Mouse (Mus musculus) liver, embryonic 14.5 days (tissue): ENCODE measurements around the gene Kcnc3. TPM values are rescaled to one million over a fixed set of nuclear protein-coding genes. Genes with fewer than 3 reads are reported as not detected.

Experiments
- ATAC-seq: fragments of 200-750 bp; cut with Nextera tagmentation; 2 replicates; pipeline ENCODE4 v1.8.0; 2017; ENCODE audit warnings: moderate number of reproducible peaks, mild to moderate bottlenecking, moderate library complexity; ENCODE audit not compliant: insufficient read depth
- DNase-seq, 3 experiments: peaks; one replicate each; pipeline ENCODE4 v3.0.0-alpha.2; 2012 to 2013; ENCODE audit warnings: low read depth in 3 of 3, low spot score in 3 of 3
- H3K27ac ChIP-seq: fragments of 300-500 bp; sonication (generic); 2 replicates; pipeline ENCODE4 v1.5.1; 2014; ENCODE audit warnings: moderate library complexity, mild to moderate bottlenecking, control low read depth, inconsistent platforms
- H3K27me3 ChIP-seq: fragments of 300-500 bp; sonication (generic); 2 replicates; pipeline ENCODE4 v1.6.1; 2014; ENCODE audit warnings: mild to moderate bottlenecking, low read length, moderate library complexity; ENCODE audit not compliant: control insufficient read depth, insufficient read depth
- H3K36me3 ChIP-seq: fragments of 300-500 bp; sonication (generic); replicated peaks from 2 replicates; pipeline ENCODE4 v1.6.1; 2014; ENCODE audit warnings: low read depth; ENCODE audit not compliant: control insufficient read depth, insufficient read depth
- H3K4me1 ChIP-seq, 2 experiments: fragments of 200-500 bp in 1 of 2; fragments of 300-500 bp in 1 of 2; sonication (generic) in 1 of 2; replicated peaks; 2 replicates each; pipeline ENCODE4 v1.6.1; 2012 to 2014; ENCODE audit warnings: antibody characterized with exemption in 1 of 2, inconsistent platforms in 1 of 2, low read length in 1 of 2; ENCODE audit not compliant: control insufficient read depth in 2 of 2, insufficient read depth in 2 of 2
- H3K4me2 ChIP-seq: fragments of 300-500 bp; sonication (generic); 2 replicates; pipeline ENCODE4 v1.6.1; 2014; ENCODE audit warnings: low read depth, mild to moderate bottlenecking, control low read depth, moderate library complexity
- H3K4me3 ChIP-seq, 2 experiments: fragments of 200-500 bp in 1 of 2; fragments of 300-500 bp in 1 of 2; sonication (generic) in 1 of 2; 2 replicates each; pipeline ENCODE4 v1.5.1; 2012 to 2014; ENCODE audit warnings: low read depth in 2 of 2, low read length in 2 of 2, mild to moderate bottlenecking in 2 of 2, control low read depth in 1 of 2, inconsistent platforms in 1 of 2, moderate library complexity in 1 of 2; ENCODE audit not compliant: insufficient read depth in 1 of 2
- H3K9ac ChIP-seq: fragments of 300-500 bp; sonication (generic); replicated peaks from 2 replicates; pipeline ENCODE4 v1.6.1; 2014; ENCODE audit warnings: mild to moderate bottlenecking, control low read depth, moderate library complexity
- H3K9me3 ChIP-seq: fragments of 300-500 bp; sonication (generic); 2 replicates; pipeline ENCODE4 v1.6.1; 2016; ENCODE audit warnings: low read length, mixed read lengths; ENCODE audit not compliant: control insufficient read depth
- CTCF ChIP-seq: IDR thresholded peaks from 2 replicates; pipeline ENCODE4 v1.5.1; 2016; ENCODE audit warnings: antibody characterized with exemption, low read depth, control low read depth
- EP300 ChIP-seq: IDR thresholded peaks from 2 replicates; pipeline ENCODE4 v1.6.1; 2016; ENCODE audit warnings: antibody characterized with exemption, low read depth
- WGBS: fragments of 180-500 bp; shearing (Covaris S2); extraction: QIAGEN DNeasy Blood & Tissue Kit; methylation state at CpG from one replicate; pipeline ENCODE4 v1.1.7; 2014; ENCODE audit not compliant: insufficient replicate concordance; 5-methylcytosine and 5-hydroxymethylcytosine counted together
- polyA plus RNA-seq, 2 experiments: library from polyadenylated mRNA; depleted of rRNA in 1 of 2; stranded (reverse) in 1 of 2; unstranded in 1 of 2; fragments of >200 nt; fragmentation: Nextera tagmentation in 1 of 2; extraction: Ambion mirVana in 1 of 2; gene quantifications; 2 replicates each; pipeline versions ENCODE4 v1.2.1 to v1.2.3; 2012 to 2014

Kcnc3 gene
- polyA plus RNA-seq, 2 experiments: 0.16 TPM; not detected in 1

- Histone ChIP-seq H3K9ac (no peak overlapping the region), H3K27ac (no peak overlapping the region), H3K4me1 (no peaks in the 10 kb centered on the region), H3K36me3 (no peaks in the 10 kb centered on the region), H3K27me3 (no peaks in the 10 kb centered on the region), H3K9me3 (no peaks in the 10 kb centered on the region), H3K4me3 (no peak overlapping the region), H3K4me2 (no peak overlapping the region)
- TF ChIP-seq CTCF: no peak
- TF ChIP-seq EP300: no peak
- DNase-seq: no peak
- WGBS: 43% methylated on average over 3 of the region's 3 CpGs
- no peak for ATAC-seq
Measured at GRCm38 (mm10) chr7:44624543-44624826, 34.0 kb downstream of the Kcnc3 start.

- TF ChIP-seq CTCF (no peak), EP300 (no peak)
- Histone ChIP-seq H3K27me3 (no peaks in the 10 kb centered on the region), H3K27ac (no peak overlapping the region), H3K4me3 (no peak overlapping the region), H3K9me3 (no peaks in the 10 kb centered on the region), H3K36me3 (no peaks in the 10 kb centered on the region), H3K4me1 (no peaks in the 10 kb centered on the region), H3K4me2 (no peak overlapping the region), H3K9ac (no peak overlapping the region)
- 39% methylated on average over 14 of the region's 14 CpGs for WGBS
- no peak for DNase-seq
- no peak for ATAC-seq
Measured at GRCm38 (mm10) chr7:44624828-44625227, 34.4 kb downstream of the Kcnc3 start.

GRCm38 (mm10) chr7:44625241-44626067 is 35.0 kb downstream of the Kcnc3 start:
- ATAC-seq (no peak), DNase-seq (no peak)
- no peak overlapping the region for H3K4me3 ChIP-seq
- TF ChIP-seq CTCF (no peak), EP300 (no peak)
- H3K4me2 ChIP-seq: no peak overlapping the region
- no peaks in the 10 kb centered on the region for H3K4me1 ChIP-seq
- no peaks in the 10 kb centered on the region for H3K36me3 ChIP-seq
- no peaks in the 10 kb centered on the region for H3K9me3 ChIP-seq
- no peak overlapping the region for H3K9ac ChIP-seq
- H3K27me3 ChIP-seq: no peaks in the 10 kb centered on the region
- H3K27ac ChIP-seq: no peak overlapping the region
- WGBS: 58% methylated on average over 13 of the region's 13 CpGs

- ATAC-seq (no peak), DNase-seq (no peak)
- H3K4me3 ChIP-seq: no peak overlapping the region
- 26% methylated on average over 1 of the region's 1 CpGs for WGBS
- no peaks in the 10 kb centered on the region for H3K4me1 ChIP-seq
- H3K9ac ChIP-seq: no peak overlapping the region
- no peak overlapping the region for H3K4me2 ChIP-seq
- no peaks in the 10 kb centered on the region for H3K9me3 ChIP-seq
- no peak overlapping the region for H3K27ac ChIP-seq
- no peaks in the 10 kb centered on the region for H3K36me3 ChIP-seq
- TF ChIP-seq CTCF: no peak
- no peak for TF ChIP-seq EP300
- H3K27me3 ChIP-seq: no peaks in the 10 kb centered on the region
Measured at GRCm38 (mm10) chr7:44626068-44626385, 35.6 kb downstream of the Kcnc3 start.

GRCm38 (mm10) chr7:44626966-44627365 is 36.5 kb downstream of the Kcnc3 start:
- no peak for DNase-seq
- Histone ChIP-seq H3K4me2 (no peak overlapping the region), H3K36me3 (no peaks in the 10 kb centered on the region), H3K9ac (no peak overlapping the region), H3K27me3 (no peaks in the 10 kb centered on the region), H3K4me3 (no peak overlapping the region), H3K9me3 (no peaks in the 10 kb centered on the region), H3K27ac (no peak overlapping the region), H3K4me1 (no peaks in the 10 kb centered on the region)
- ATAC-seq: no peak
- no peak for TF ChIP-seq CTCF
- TF ChIP-seq EP300: no peak
- WGBS: 64% methylated on average over 13 of the region's 13 CpGs
